Mouse (Mus musculus) heart, adult 2 months (tissue): ENCODE measurements at regions not wholly inside any gene's neighbourhood (a gene's known extent, or its start where the extent isn't known, plus 50 kb on each side); places are given as distances from the start of the nearest gene placed in this dataset.

Source experiments
- DNase-seq, 2 experiments: peaks; one replicate each; pipeline ENCODE4 v3.0.0; 2021
- H3K27ac ChIP-seq: fragments of 200-600 bp; 2 replicates; pipeline ENCODE4 v1.8.1; 2022
- H3K27me3 ChIP-seq: fragments of 200-500 bp; 2 replicates; pipeline ENCODE4 v1.6.1; 2012; ENCODE audit warnings: mild to moderate bottlenecking, low read length, inconsistent platforms, mixed read lengths; ENCODE audit not compliant: control insufficient read depth, insufficient read depth
- H3K36me3 ChIP-seq: fragments of 200-500 bp; 2 replicates; pipeline ENCODE4 v1.6.1; 2012; ENCODE audit warnings: low read length, inconsistent platforms; ENCODE audit not compliant: control insufficient read depth, insufficient read depth
- H3K4me1 ChIP-seq: fragments of 200-500 bp; 2 replicates; pipeline ENCODE4 v1.6.1; 2011; ENCODE audit warnings: low read length; ENCODE audit not compliant: control insufficient read depth, insufficient read depth
- H3K4me3 ChIP-seq: fragments of 200-600 bp; 2 replicates; pipeline ENCODE4 v1.8.1; 2022
- H3K79me2 ChIP-seq: fragments of 200-500 bp; replicated peaks from 2 replicates; pipeline ENCODE4 v1.6.1; 2012; ENCODE audit warnings: mild to moderate bottlenecking, inconsistent platforms, low read length, moderate library complexity, mixed read lengths; ENCODE audit not compliant: control insufficient read depth, insufficient read depth
- H3K9ac ChIP-seq: fragments of 200-500 bp; 2 replicates; pipeline ENCODE4 v1.6.1; 2012; ENCODE audit warnings: low read depth, mild to moderate bottlenecking, control low read depth, inconsistent platforms, low read length, mixed read lengths
- CTCF ChIP-seq: fragments of 200-600 bp; IDR thresholded peaks from 2 replicates; pipeline ENCODE4 v1.8.1; 2022; ENCODE audit warnings: antibody characterized with exemption, mild to moderate bottlenecking, moderate library complexity
- EP300 ChIP-seq: fragments of 200-500 bp; IDR thresholded peaks from 2 replicates; pipeline ENCODE4 v1.6.1; 2011; ENCODE audit warnings: low read depth, low read length, control low read depth; ENCODE audit not compliant: insufficient read depth
- POLR2A ChIP-seq: fragments of 200-500 bp; IDR thresholded peaks from 2 replicates; pipeline ENCODE4 v1.6.1; 2011; ENCODE audit warnings: mild to moderate bottlenecking, low read depth, low read length, control low read depth; ENCODE audit not compliant: insufficient read depth
- WGBS: fragments of 180-500 bp; shearing (Covaris S2); methylation state at CpG from one replicate; pipeline ENCODE4 v1.1.7; 2018; 5-methylcytosine and 5-hydroxymethylcytosine counted together
- intact Hi-C: fragments of 180-260 bp; cut with DNase I; formaldehyde crosslinking; loops from one replicate; pipeline ENCODE4 v1.15.1; 2025

DNA sequence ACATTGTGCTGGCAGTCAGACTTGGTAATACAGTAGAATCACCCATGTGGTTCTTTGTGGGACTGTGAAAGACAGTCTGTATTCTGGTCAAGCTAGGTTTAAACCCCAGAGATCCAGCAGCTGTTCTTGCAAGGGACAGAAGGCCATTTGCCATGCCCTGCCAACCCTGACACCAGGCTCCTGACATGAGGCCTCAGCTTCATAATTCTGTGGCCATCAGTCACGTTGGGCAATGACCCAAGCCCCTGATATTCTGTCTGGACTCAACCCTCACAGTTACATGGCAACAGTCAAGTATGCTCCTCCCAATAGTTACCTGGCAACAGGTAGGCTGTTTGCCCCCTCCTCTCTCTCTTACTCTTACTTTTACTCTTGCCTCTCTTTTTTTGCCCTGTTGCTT lies 221.3 kb downstream of the Serpinb8 start:
- H3K27me3 ChIP-seq: no peaks in the 10 kb centered on the region
- H3K36me3 ChIP-seq: no peaks in the 10 kb centered on the region
- H3K4me3 ChIP-seq: no peak overlapping the region
- peaks cover 2% of the 10 kb centered on the region; the same call in 1 of the 2 replicates for H3K4me1 ChIP-seq
- no peak overlapping the region for H3K9ac ChIP-seq
- no peak for TF ChIP-seq POLR2A
- no peak for TF ChIP-seq CTCF
- TF ChIP-seq EP300: no peak
- H3K27ac ChIP-seq: no peak overlapping the region
- intact Hi-C loops: no loop called here
- 61% methylated on average over 1 of the region's 1 CpGs for WGBS
- DNase-seq: no peak
- H3K79me2 ChIP-seq: no peaks in the 10 kb centered on the region

- no peak for DNase-seq
- H3K9ac ChIP-seq: no peak overlapping the region
- no peaks in the 10 kb centered on the region for H3K36me3 ChIP-seq
- H3K79me2 ChIP-seq: no peaks in the 10 kb centered on the region
- 84% methylated on average over 2 of the region's 2 CpGs for WGBS
- no peaks in the 10 kb centered on the region for H3K27me3 ChIP-seq
- no peak overlapping the region for H3K27ac ChIP-seq
- TF ChIP-seq EP300 (no peak), POLR2A (no peak), CTCF (no peak)
- peaks cover 2% of the 10 kb centered on the region; the same call in 1 of the 2 replicates for H3K4me1 ChIP-seq
- intact Hi-C loops: no loop called here
- H3K4me3 ChIP-seq: no peak overlapping the region
These were observed 222.1 kb downstream of the Serpinb8 start for GRCm38 (mm10) chr1:107811859-107812258.

DNA sequence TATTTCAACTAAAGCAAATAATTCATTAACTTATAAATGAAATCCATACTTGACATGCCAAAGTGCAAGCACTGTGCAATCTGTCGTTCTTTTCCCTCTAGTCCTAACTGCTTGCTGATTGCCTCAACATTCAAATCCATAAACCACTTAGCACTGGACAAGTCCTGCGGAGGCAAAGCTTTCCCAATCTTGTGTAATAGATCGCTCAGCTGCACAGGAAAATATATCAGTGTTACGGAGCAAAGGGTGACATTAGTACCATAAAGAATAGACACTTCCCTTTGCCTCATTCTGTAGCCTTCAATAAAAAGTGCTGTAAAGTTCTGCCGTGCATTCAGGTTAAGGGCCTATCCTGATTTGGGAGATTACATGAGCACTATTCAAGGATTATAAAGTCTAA lies 248.1 kb downstream of the Serpinb8 start:
- no peak overlapping the region for H3K27ac ChIP-seq
- no peak for DNase-seq
- no peaks in the 10 kb centered on the region for H3K27me3 ChIP-seq
- H3K4me1 ChIP-seq: no peaks in the 10 kb centered on the region
- no peaks in the 10 kb centered on the region for H3K79me2 ChIP-seq
- intact Hi-C loops: no loop called here
- no peak overlapping the region for H3K4me3 ChIP-seq
- H3K36me3 ChIP-seq: no peaks in the 10 kb centered on the region
- TF ChIP-seq POLR2A (no peak), EP300 (no peak), CTCF (no peak)
- no peak overlapping the region for H3K9ac ChIP-seq
- 77% methylated on average over 5 of the region's 5 CpGs for WGBS

DNA sequence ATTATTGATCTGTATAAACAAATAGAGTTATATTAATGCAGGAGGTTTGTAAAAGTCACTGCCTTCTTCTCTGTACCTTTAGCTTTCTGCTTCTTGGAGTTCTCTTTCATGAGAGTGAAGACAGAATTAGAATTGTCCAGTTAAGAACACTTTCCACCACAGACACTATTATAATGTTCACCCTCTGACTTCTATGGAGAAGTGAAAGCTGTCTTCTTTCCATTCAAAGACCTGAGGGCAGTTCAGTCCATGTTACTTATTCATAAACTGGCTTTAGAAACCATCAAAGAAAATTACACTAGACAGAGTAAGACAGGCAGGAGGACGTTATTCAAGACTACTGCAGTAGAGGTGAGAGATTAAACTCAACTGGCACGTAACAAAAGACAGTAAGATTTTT lies 262.6 kb downstream of the Serpinb8 start:
- WGBS: 58% methylated on average over 2 of the region's 2 CpGs
- no peak for DNase-seq
- no peaks in the 10 kb centered on the region for H3K4me1 ChIP-seq

GRCm38 (mm10) chr1:107853001-107853400 lies 263.2 kb downstream of the Serpinb8 start:
- Histone ChIP-seq H3K4me1 (no peaks in the 10 kb centered on the region), H3K27me3 (no peaks in the 10 kb centered on the region), H3K9ac (no peak overlapping the region), H3K36me3 (no peaks in the 10 kb centered on the region), H3K27ac (no peak overlapping the region), H3K79me2 (no peaks in the 10 kb centered on the region), H3K4me3 (no peak overlapping the region)
- intact Hi-C loops: no loop called here
- DNase-seq: no peak
- 75% methylated on average over 4 of the region's 4 CpGs for WGBS
- TF ChIP-seq POLR2A (no peak), CTCF (no peak), EP300 (no peak)

More for the DNA sequence above, 262.6 kb downstream of the Serpinb8 start:
- H3K4me3 ChIP-seq: no peak overlapping the region
- H3K27ac ChIP-seq: no peak overlapping the region
- no peak overlapping the region for H3K9ac ChIP-seq
- no peaks in the 10 kb centered on the region for H3K79me2 ChIP-seq
- no peaks in the 10 kb centered on the region for H3K36me3 ChIP-seq
- intact Hi-C loops: no loop called here
- TF ChIP-seq CTCF: no peak
- no peak for TF ChIP-seq EP300
- TF ChIP-seq POLR2A: no peak
- H3K27me3 ChIP-seq: no peaks in the 10 kb centered on the region

GRCm38 (mm10) chr1:107897743-107898437 lies 308.1 kb downstream of the Serpinb8 start:
- no peak for TF ChIP-seq POLR2A
- TF ChIP-seq CTCF: no peak
- no peak for TF ChIP-seq EP300

More at GRCm38 (mm10) chr1:107897743-107898437, 308.1 kb downstream of the Serpinb8 start:
- no peaks in the 10 kb centered on the region for H3K79me2 ChIP-seq
- DNase-seq: no peak
- WGBS: 60% methylated on average over 3 of the region's 3 CpGs
- no peak overlapping the region for H3K4me3 ChIP-seq
- no peaks in the 10 kb centered on the region for H3K27me3 ChIP-seq
- intact Hi-C loops: no loop called here
- no peaks in the 10 kb centered on the region for H3K4me1 ChIP-seq
- H3K27ac ChIP-seq: no peak overlapping the region
- no peak overlapping the region for H3K9ac ChIP-seq
- no peaks in the 10 kb centered on the region for H3K36me3 ChIP-seq
